Mouse (Mus musculus) layer of hippocampus, postnatal 25 days (tissue): ENCODE data around the gene Pknox1. TPM values are rescaled to one million over a fixed set of nuclear protein-coding genes. Genes with fewer than 3 reads are reported as not detected.
"Not testable (repeated sequence)": the region's sequence is repeated elsewhere in the genome, so short reads cannot be mapped to it uniquely, and the experiment has no call there.

Experiments
- DNase-seq, 2 experiments: peaks; one replicate each; pipeline ENCODE4 v3.0.0; 2022; ENCODE audit warnings: mixed read lengths in 2 of 2, low spot score in 1 of 2; ENCODE audit errors: extremely low spot score in 1 of 2
- total RNA-seq, 2 experiments: library from RNA; stranded (reverse); gene quantifications; 2 replicates each; pipeline ENCODE4 v1.2.3; 2021

The Pknox1 gene
- 10 to 100 TPM; 13.0 to 15.8 TPM for total RNA-seq

- DNase-seq = peak; percentile 92 to 94
These were observed at the start of gene Pknox1 for GRCm38 (mm10) chr17:31564015-31564857. Gene Pknox1 (plus strand): TSS chr17:31564734.

GRCm38 (mm10) chr17:31519344-31519945 is 45.1 kb upstream of the Pknox1 start:
- DNase-seq = no peak

- peak; percentile 91 to 94 for DNase-seq
These were observed 44.3 kb upstream of the Pknox1 start, which contains the start of the genes Wdr4 and Ndufv3 for GRCm38 (mm10) chr17:31519946-31520838. Gene Wdr4 (minus strand): TSS chr17:31519980. Gene Ndufv3 (plus strand): TSS chr17:31520115.

- DNase-seq = peak in 1 of 2 experiments; percentile 37
These were observed 43.6 kb upstream of the Pknox1 start for GRCm38 (mm10) chr17:31520895-31521294.

GRCm38 (mm10) chr17:31521948-31522347 is 42.6 kb upstream of the Pknox1 start:
- no peak for DNase-seq

- DNase-seq = no peak
These were observed 39.4 kb upstream of the Pknox1 start for GRCm38 (mm10) chr17:31525114-31525513.

GRCm38 (mm10) chr17:31525816-31526215 is 38.7 kb upstream of the Pknox1 start:
- no peak for DNase-seq

- DNase-seq = peak in 1 of 2 experiments; percentile 44
These were observed 35.2 kb upstream of the Pknox1 start for GRCm38 (mm10) chr17:31529314-31529713.

- no peak for DNase-seq
These were observed 32.9 kb upstream of the Pknox1 start for GRCm38 (mm10) chr17:31531441-31532158.

GRCm38 (mm10) chr17:31532331-31532730 is 32.2 kb upstream of the Pknox1 start:
- not testable (repeated sequence) for DNase-seq

- DNase-seq = no peak
These were observed 29.2 kb upstream of the Pknox1 start for GRCm38 (mm10) chr17:31535358-31535757.

GRCm38 (mm10) chr17:31535871-31536629 is 28.5 kb upstream of the Pknox1 start:
- peak; percentile 34 to 66 for DNase-seq

GRCm38 (mm10) chr17:31540101-31540500 is 24.4 kb upstream of the Pknox1 start:
- DNase-seq = no peak

GRCm38 (mm10) chr17:31540809-31541459 is 23.6 kb upstream of the Pknox1 start:
- DNase-seq = no peak

GRCm38 (mm10) chr17:31541460-31541831 is 23.1 kb upstream of the Pknox1 start:
- DNase-seq = no peak

GRCm38 (mm10) chr17:31543574-31543973 is 21.0 kb upstream of the Pknox1 start:
- DNase-seq = no peak

- no peak for DNase-seq
These were observed 17.9 kb upstream of the Pknox1 start for GRCm38 (mm10) chr17:31546444-31547196.

GRCm38 (mm10) chr17:31547974-31548373 is 16.6 kb upstream of the Pknox1 start:
- DNase-seq = no peak
